Mouse (Mus musculus) megakaryocyte-erythroid progenitor cell, adult 5-6 weeks (primary cell): Measurements from ENCODE around the gene Setd1a. TPM values are rescaled to one million over a fixed set of nuclear protein-coding genes. Genes with fewer than 3 reads are reported as not detected.
"Not testable (repeated sequence)": the region's sequence is repeated elsewhere in the genome, so short reads cannot be mapped to it uniquely, and the experiment has no call there.

Source experiments
- ATAC-seq: replicated peaks from 2 replicates; pipeline ENCODE4 v1.8.0; 2016; ENCODE audit warnings: mild to moderate bottlenecking, inconsistent platforms; ENCODE audit not compliant: severe bottlenecking, poor library complexity, low FRiP score, low TSS enrichment
- total RNA-seq, 2 experiments: library from RNA; stranded (forward) in 1 of 2; stranded (reverse) in 1 of 2; fragments of 200-1000, 215-1000 nt in 1 of 2; fragments of >200 nt in 1 of 2; fragmentation: Nextera tagmentation in 1 of 2; gene quantifications; 2 replicates each; pipeline ENCODE4 v1.2.3; 2014 to 2017

Gene Setd1a
- total RNA-seq, 2 experiments from 2014 or later, result 19.5 to 94.4 TPM

DNA sequence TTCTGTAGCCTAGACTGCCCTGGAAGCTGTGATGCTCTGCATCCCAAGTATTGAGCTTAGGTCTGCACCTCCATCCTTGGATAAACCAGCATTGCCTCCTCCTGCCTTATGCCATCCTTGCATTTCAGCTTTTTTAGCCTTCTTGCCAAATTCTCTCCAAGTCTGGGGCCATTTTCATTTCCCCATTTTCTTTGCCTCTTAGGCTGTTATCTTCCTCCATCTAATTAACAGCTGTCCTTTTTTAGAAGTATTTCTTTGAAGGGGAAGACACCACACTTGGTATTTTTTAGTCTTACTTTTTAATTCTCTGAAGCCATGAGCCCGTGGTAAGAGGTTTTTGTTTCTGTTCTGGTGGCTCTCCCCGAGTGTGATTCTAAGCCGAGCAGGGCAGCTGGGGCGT, 12.8 kb upstream of the Setd1a start:
- no peak for ATAC-seq

DNA sequence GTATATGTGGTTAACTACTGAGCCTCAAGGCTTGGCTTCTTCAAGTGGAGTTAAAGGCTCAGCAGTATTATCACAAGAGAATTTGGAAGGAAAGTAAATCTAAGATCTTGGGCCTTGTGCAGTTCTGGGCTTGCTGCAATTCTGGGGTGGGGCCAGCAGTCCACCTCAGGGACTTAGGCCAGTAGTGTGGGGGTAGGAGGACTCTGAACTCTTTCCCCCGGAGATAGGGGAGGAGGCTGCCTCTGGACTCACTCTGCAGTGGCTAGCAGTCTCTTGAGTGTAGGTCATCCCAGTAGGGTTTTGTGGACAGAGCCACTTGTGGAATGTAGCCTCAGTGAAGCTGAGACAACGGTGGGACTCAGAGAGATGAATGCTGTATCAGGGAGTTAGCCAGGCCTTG, 10.7 kb upstream of the Setd1a start:
- no peak for ATAC-seq

- ATAC-seq, result peak; percentile 83
These were observed 9.4 kb upstream of the Setd1a start for GRCm38 (mm10) chr7:127766851-127767609.

DNA sequence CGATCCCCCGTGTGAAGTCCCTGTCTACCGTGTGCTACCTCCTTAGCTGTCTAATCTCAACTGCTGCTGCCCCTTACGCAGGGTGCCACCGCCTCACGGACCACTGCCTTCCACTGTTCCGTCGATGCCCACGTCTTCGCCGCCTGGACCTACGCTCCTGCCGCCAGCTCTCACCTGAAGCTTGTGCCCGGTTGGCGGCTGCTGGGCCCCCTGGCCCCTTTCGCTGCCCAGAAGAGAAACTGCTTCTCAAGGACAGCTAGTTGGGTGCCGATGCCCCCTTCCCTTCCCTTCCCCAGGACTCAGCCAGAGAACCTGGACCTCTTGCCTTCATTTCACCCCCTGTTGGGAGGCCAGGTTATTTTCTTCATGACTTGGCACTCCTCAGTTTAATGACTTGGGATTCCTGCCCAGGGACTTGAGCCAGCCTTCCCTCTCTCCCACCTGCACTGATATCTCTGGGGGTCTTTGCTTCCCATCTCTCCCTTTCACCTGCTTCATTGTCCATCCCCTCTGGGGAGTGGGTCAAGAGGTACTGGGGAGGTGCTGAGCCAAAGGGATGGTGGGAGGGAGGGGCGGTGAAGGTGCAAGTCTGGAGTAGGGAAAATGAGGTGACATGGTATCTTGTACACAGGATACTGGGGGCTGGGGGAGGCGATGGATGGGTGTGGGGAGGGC, 8.7 kb upstream of the Setd1a start:
- ATAC-seq, result peak; percentile 31

DNA sequence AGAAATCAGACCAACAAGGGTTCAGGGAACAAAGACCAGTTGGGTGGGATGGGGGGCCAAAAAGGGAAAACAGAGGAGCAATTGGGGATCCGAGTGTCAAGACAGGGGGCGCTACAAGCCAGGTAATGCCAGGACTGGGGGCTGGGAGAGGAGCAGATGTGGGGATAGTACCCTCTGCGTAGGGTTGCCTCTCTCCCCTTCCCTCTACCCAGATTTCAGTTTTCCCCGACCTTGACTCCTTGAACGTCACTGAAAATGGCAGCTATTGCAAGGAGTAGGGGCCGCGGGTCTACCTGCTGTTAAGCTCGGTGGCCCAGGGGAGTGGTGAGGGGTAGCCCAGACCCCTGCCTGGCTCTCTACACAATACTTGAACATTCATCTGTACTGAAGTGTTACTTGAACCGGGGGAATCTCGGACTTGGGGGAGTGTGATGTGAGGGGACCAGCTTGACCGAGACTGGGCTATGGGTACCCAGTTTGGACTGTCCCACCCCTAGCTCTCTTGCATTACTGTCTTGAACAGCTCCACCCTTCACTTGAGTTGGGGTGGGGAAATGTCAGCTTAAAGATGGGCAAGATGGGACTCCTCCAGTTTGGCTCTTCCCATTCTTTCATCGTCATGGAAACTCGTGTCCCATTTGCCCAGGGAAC, 8.0 kb upstream of the Setd1a start:
- no peak for ATAC-seq

- peak; percentile 15; the same call in 1 of the 2 replicates for ATAC-seq
These were observed 7.4 kb upstream of the Setd1a start for GRCm38 (mm10) chr7:127768997-127769593.

DNA sequence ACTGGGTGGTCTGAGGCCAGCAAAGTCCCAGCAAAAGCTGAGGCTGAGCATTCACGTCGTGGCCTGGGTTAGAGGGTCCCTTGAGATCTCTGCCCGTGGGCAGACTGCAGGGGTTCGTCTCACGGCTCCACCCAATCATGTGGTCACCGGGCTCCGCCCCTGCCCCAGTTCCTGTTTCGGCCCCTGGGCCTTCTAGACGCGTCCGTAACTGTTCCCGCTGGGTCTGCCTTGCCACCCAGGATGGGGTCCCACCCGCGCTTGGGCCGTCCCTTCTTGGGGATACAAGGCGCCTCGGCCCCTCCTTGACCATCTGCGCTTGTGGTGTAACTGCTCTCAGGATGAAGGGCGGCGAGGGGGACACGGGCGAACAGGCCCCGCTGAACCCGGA, 6.8 kb upstream of the Setd1a start, which contains the start of gene Orai3:
Gene Orai3, plus strand, starts transcription at position 165 of the 388 bp plus-strand sequence.
- 0 out of 2 replicates have a peak, but pooled peaks have one; percentile 13 for ATAC-seq

- no peak for ATAC-seq
These were observed 6.2 kb upstream of the Setd1a start for GRCm38 (mm10) chr7:127770039-127770905.

DNA sequence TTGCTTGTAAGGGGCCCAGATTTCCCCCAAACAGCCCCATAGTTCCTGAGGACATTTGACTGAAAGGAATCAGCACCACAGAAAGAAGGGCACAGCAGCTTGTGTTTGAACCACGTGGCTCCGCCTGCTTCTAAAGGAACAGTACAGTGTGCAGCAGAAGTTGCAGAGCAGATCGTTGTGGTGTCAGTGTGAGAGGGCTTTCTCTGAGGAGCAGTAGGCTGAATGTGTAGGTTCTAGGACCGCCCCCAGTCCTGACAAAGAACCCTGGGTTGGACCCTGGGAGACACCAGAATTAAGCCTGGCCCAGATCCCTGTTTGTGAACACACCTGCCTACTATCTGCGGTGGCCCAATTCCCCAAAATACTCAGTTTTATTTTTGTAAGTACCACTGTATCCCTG, 5.2 kb upstream of the Setd1a start:
- no peak for ATAC-seq

DNA sequence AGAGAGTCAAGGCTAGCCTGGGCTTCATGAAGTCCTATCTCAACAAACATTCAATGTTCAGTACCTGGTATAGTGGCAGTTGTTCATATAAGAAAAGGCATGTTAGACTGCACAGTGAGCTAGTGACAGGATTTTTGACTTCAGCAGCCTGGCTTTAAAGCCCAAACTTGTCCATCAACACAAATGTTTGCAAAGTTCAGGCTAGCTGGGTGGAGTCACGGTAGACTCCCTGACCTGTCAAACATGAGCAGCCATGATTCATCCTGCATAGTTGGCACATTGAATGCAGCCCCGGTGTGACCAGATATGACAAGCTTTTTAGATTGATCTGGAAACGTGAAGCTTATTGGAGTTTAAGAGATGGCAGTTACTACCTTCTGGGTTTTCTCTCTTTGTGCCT, 4.4 kb upstream of the Setd1a start:
- no peak for ATAC-seq

DNA sequence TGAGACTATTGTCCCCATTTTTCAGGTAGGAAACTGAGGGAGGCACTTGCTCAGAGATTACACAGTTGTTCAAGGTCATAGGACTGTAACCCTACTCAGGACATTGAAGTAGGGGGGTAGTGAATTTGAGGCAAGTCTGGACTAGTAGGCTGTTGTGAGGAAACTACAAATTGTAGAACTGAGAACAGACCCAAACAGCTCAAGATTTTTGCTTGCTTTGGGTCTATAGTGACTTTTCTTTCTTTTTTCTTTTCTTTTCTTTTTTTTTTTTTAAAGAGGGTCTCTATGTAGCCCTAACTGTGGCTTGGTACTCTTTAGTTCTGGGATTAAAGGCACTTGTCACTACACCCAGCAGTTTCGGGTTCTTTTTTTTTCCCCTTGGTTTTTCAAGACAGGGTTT, 3.9 kb upstream of the Setd1a start:
- no peak for ATAC-seq

GRCm38 (mm10) chr7:127773664-127774384, 2.6 kb upstream of the Setd1a start:
- ATAC-seq, result peak; percentile 39

- not testable (repeated sequence) for ATAC-seq
These were observed 633 bp upstream of the Setd1a start for GRCm38 (mm10) chr7:127775837-127776236.

- peak; percentile 82 for ATAC-seq
These were observed 506 bp downstream of the Setd1a start for GRCm38 (mm10) chr7:127776878-127777473.

DNA sequence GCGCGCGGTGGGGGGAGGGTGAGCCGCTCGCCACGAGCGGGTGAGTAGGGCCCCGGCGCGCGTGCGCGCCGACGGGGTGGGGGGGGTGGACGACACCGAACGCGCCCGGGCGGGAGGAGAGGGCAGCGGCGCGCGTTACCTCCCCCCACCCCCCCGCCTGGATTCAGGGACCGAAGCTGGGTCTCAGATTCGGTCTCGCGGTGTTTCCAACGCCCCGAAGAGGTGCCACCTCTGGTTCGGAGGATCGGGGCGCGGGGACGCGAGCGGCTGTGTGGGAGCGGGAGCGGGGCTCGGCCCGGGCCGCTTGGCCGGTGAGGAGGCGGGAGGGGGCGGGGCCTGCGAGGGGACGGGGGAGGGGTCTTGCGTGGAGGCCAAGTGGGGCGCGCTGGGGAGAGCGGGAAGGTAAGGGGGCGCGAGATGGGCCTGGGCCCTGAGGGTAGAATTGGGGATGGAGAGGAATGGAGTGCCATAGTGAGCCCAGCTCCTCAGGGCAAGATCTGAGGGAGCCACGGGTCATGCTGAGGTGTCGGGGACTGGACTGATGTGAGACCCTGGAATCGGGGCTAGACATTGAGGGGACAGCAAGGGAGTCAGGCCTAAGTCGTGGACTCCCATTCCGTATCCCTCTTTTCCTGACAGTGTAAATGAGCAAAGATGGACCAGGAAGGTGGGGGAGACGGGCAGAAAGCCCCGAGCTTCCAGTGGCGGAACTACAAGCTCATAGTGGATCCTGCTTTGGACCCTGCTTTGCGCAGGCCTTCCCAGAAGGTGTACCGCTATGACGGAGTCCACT, 1.2 kb downstream of the Setd1a start:
- ATAC-seq, result peak; percentile 29; the same call in 1 of the 2 replicates

DNA sequence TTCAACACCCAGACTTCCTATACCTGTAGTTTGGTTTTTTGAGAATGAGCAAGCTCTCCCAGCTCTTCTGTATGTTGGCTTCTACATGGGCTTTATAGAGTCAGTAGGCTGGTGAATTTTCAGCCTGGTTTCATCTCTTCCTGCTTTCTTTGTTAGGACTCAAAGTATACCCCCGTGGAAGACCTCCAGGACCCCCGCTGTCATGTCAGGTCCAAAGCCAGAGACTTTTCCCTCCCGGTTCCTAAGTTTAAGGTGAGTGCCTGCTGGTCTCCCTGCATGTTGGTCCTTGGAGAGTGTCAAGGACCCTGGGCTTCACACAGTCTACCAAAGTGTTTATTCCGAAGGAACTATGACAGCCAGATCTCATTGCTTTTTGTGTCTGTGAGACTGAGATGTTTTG, 1.9 kb downstream of the Setd1a start:
- no peak for ATAC-seq

DNA sequence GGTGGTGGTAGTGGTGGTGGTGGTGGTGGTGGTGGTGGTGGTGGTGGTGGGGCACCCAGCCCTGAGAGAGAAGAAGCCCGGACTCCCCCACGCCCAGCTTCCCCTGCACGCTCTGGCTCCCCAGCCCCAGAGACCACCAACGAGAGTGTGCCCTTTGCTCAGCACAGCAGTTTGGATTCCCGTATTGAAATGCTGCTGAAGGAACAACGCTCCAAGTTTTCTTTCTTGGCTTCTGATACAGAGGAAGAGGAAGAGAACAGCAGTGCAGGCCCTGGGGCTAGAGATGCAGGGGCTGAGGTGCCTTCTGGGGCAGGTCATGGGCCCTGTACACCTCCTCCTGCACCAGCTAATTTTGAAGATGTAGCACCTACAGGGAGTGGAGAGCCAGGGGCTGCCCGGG, 8.8 kb downstream of the Setd1a start, which contains the start of gene Gm49388:
Gene Gm49388, plus strand, starts transcription at position 301 of the 400 bp plus-strand sequence.
- no peak for ATAC-seq
